Mouse (Mus musculus): Measurements from ENCODE around the gene A3galt2. TPM values are rescaled to one million over a fixed set of nuclear protein-coding genes. Genes with fewer than 3 reads are reported as not detected.

A3galt2 gene
- total and polyA plus RNA-seq, 2 experiments from 2014 or later: 0.10 to 1.1 TPM

DNA sequence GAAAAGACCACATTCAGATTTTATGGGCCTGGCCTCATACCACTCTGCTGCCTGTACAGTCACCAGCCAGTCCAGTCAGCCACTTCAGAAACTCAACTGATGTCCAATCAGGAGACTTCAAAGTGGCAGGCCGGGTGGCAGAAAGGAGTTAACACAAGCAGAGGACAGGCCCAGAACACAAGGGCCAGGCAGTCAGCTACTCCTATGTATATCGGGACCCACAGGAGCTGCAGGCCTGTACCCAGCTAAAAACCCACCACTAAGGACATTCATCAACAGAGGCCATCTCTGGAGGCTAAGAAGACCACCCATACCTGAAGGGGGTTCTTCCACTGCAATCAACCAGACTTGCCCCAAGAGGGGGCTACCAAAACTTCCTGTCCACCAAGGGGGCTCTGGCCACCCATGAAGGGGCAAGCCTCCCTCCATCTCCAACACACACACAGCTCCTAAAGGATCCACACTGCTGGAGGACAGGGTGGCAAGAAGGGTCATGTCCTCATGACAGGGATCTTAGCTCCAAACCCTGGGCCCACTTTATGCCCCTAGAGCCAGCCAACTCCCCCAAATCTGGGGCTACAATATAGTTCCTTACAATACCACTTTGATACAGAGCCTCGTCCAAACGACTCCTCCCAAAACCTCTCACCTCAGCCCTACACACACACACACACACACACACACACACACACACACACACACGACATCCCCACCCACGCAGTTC is 49.4 kb downstream of the A3galt2 start:
- Histone ChIP-seq H3K4me2 (ENCODE audit: low read depth, low read length) (peak overlapping the region; percentile 95), H3K36me3 (ENCODE audit: insufficient read depth, low read length) (no peaks in the 10 kb centered on the region), H3K4me1 (ENCODE audit: insufficient read depth, low read length) (peaks cover 20% of the 10 kb centered on the region), H3K4me3 (ENCODE audit: low read length) (peak overlapping the region; percentile 72), H3K27ac (peak overlapping the region; percentile 90; the same call in 1 of the 2 replicates), H3K27me3 (ENCODE audit: insufficient read depth, low read length) (no peaks in the 10 kb centered on the region), H3K9ac (replicated peaks; ENCODE audit: low read length) (peak overlapping the region; percentile 80), H3K9me3 (ENCODE audit: low read length) (no peaks in the 10 kb centered on the region)
- ATAC-seq (no peak), DNase-seq (ENCODE audit: low spot score) (no peak)
- no peak for TF ChIP-seq CTCF (IDR thresholded peaks at IDR 0.05; ENCODE audit: low read depth)
- 0% methylated on average over 6 of the region's 6 CpGs for WGBS

GRCm38 (mm10) chr4:128805150-128806042 is 50.2 kb downstream of the A3galt2 start:
- Histone ChIP-seq H3K27ac (peak overlapping the region; percentile 90), H3K27me3 (ENCODE audit: insufficient read depth, low read length) (no peaks in the 10 kb centered on the region), H3K36me3 (ENCODE audit: insufficient read depth, low read length) (no peaks in the 10 kb centered on the region), H3K4me2 (ENCODE audit: low read depth, low read length) (peak overlapping the region; percentile 95), H3K4me3 (ENCODE audit: low read length) (peak overlapping the region; percentile 72), H3K9ac (replicated peaks; ENCODE audit: low read length) (peak overlapping the region; percentile 80), H3K4me1 (ENCODE audit: insufficient read depth, low read length) (peaks cover 20% of the 10 kb centered on the region), H3K9me3 (ENCODE audit: low read length) (no peaks in the 10 kb centered on the region)
- no peak for TF ChIP-seq CTCF (IDR thresholded peaks at IDR 0.05; ENCODE audit: low read depth)
- no peak; the same call in 1 of the 2 replicates for ATAC-seq
- WGBS: 1% methylated on average over 67 of the region's 74 CpGs
- peak; percentile 61 for DNase-seq (ENCODE audit: low spot score)

- Histone ChIP-seq H3K9me3 (ENCODE audit: low read length) (no peaks in the 10 kb centered on the region), H3K4me2 (ENCODE audit: low read depth, low read length) (peak within 1 kb of the TSS; percentile 95), H3K27ac (peak within 1 kb of the TSS; percentile 90), H3K27me3 (ENCODE audit: insufficient read depth, low read length) (no peaks in the 10 kb centered on the region), H3K4me3 (ENCODE audit: low read length) (peak within 1 kb of the TSS; percentile 72), H3K4me1 (ENCODE audit: insufficient read depth, low read length) (peaks cover 20% of the 10 kb centered on the region), H3K9ac (replicated peaks; ENCODE audit: low read length) (peak within 1 kb of the TSS; percentile 80), H3K36me3 (ENCODE audit: insufficient read depth, low read length) (no peaks in the 10 kb centered on the region)
- TF ChIP-seq CTCF (IDR thresholded peaks at IDR 0.05; ENCODE audit: low read depth): no peak
- under 1% methylated on average over 50 of the region's 111 CpGs for WGBS
- peak; percentile 73 for ATAC-seq
- DNase-seq (ENCODE audit: low spot score): peak; percentile 74
These were observed 51.1 kb downstream of the A3galt2 start, which contains the start of gene Zfp362 for GRCm38 (mm10) chr4:128806043-128806826. TSS of gene Zfp362 (minus strand) at chr4:128806045.

DNA sequence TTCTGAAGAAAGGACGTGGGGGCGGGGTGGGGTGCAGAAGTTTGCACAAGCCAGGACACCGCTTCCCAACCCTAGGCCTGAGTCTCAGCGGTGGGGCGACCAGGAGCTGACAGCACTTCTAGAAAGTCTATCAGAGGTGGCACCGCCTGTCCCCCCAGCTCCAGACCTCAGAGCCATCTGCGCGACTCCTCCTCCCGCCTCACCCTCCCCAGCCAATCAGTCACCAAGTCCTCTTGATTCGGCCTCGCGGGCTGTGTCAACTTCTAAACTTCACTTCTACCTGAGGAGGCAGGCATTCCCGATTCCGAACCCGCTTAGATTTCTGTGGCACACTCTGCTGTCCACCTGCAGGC is 51.6 kb downstream of the A3galt2 start:
- peak; percentile 71 for DNase-seq (ENCODE audit: low spot score)
- under 1% methylated on average over 15 of the region's 15 CpGs for WGBS
- H3K9me3 ChIP-seq (ENCODE audit: low read length): no peaks in the 10 kb centered on the region
- 0 out of 2 replicates have a peak, but pooled peaks have one; percentile 30 for TF ChIP-seq CTCF (IDR thresholded peaks at IDR 0.05; ENCODE audit: low read depth)
- H3K4me3 ChIP-seq (ENCODE audit: low read length): peak overlapping the region; percentile 72
- H3K9ac ChIP-seq (replicated peaks; ENCODE audit: low read length): peak overlapping the region; percentile 80
- H3K27ac ChIP-seq: peak overlapping the region; percentile 90
- peaks cover 20% of the 10 kb centered on the region for H3K4me1 ChIP-seq (ENCODE audit: insufficient read depth, low read length)
- ATAC-seq: peak; percentile 7; the same call in 1 of the 2 replicates
- peak overlapping the region; percentile 95 for H3K4me2 ChIP-seq (ENCODE audit: low read depth, low read length)
- no peaks in the 10 kb centered on the region for H3K36me3 ChIP-seq (ENCODE audit: insufficient read depth, low read length)
- no peaks in the 10 kb centered on the region for H3K27me3 ChIP-seq (ENCODE audit: insufficient read depth, low read length)

- peak overlapping the region; percentile 66 for H3K4me2 ChIP-seq (ENCODE audit: low read depth, low read length)
- peak overlapping the region; percentile 56 for H3K9ac ChIP-seq (replicated peaks; ENCODE audit: low read length)
- WGBS: 14% methylated on average over 16 of the region's 16 CpGs
- ATAC-seq: peak; percentile 97
- H3K27ac ChIP-seq: peak overlapping the region; percentile 62
- DNase-seq (ENCODE audit: low spot score): peak; percentile 95
- H3K4me3 ChIP-seq (ENCODE audit: low read length): peak overlapping the region; percentile 45
- peaks cover 13% of the 10 kb centered on the region; the same call in 1 of the 2 replicates for H3K4me1 ChIP-seq (ENCODE audit: insufficient read depth, low read length)
- H3K36me3 ChIP-seq (ENCODE audit: insufficient read depth, low read length): no peaks in the 10 kb centered on the region
- no peaks in the 10 kb centered on the region for H3K9me3 ChIP-seq (ENCODE audit: low read length)
- no peaks in the 10 kb centered on the region for H3K27me3 ChIP-seq (ENCODE audit: insufficient read depth, low read length)
- TF ChIP-seq CTCF (IDR thresholded peaks at IDR 0.05; ENCODE audit: low read depth): peak; percentile 25
These were observed 56.4 kb downstream of the A3galt2 start for GRCm38 (mm10) chr4:128811382-128812056.
